Mouse (Mus musculus): ENCODE data around the gene Gm28635. TPM values are rescaled to one million over a fixed set of nuclear protein-coding genes. Genes with fewer than 3 reads are reported as not detected.

Gene Gm28635
- polyA plus RNA-seq, 1 experiment, result not detected

DNA sequence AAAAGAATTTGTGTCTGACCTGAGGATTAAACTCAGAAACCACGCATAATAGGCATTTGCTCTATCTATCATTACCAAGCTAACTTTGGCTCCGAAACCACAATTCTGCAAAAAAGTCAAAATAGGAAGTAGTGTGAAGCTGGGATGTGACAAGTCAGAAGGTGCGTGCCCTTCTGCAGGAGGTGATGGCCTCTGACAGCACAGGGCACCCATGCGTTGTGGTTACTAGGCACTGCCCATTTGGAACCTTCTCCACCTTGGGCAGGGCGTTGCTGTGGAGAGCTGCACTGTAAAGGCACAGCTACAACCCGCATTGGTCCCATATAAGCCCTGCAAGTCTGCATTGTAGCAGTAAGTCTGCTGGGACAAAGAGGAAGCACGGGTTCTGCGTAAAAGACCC lies 85.0 kb downstream of the Gm28635 start:
- DNase-seq (ENCODE audit: low read depth), result no peak

DNA sequence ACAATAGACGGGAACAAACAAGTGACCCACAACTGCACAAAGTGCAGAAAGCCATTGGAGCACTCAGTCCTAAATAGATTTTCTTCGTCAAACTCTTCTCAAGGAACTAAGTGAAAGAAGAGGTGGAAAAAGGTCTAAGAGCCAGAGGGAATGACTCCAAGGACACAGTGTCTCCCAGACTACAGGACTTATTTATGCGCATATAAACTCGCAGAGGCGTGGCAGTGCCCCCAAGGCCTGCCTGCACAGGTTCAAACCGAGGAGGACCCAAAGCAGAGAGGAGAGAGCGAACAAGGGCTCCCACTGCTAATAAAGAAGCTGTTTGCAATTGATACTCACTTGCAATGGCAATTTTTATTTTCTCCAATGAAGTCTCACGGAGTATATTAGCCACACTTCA lies 92.1 kb downstream of the Gm28635 start:
- no peak for DNase-seq (ENCODE audit: low read depth)

DNA sequence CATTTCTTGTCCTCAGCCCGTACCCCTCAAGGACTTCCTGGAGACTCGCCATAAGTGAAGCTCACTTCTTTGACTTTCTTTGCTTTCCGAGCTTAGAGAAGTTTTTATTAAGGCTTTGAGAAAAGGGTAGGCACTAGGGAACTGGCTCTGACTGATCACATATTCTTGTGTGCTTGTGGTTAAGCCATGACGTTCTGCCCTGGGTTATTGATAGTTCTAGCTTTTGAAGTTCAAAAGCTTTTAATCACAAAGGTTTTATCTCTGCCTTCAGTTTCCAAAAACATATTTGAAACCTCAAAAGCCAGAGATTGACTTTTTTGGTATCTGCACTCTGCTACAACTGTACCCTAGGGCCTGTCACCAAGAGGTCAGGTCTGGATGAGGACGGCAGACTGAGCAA lies 95.6 kb downstream of the Gm28635 start:
- no peak for DNase-seq (ENCODE audit: low read depth)

DNA sequence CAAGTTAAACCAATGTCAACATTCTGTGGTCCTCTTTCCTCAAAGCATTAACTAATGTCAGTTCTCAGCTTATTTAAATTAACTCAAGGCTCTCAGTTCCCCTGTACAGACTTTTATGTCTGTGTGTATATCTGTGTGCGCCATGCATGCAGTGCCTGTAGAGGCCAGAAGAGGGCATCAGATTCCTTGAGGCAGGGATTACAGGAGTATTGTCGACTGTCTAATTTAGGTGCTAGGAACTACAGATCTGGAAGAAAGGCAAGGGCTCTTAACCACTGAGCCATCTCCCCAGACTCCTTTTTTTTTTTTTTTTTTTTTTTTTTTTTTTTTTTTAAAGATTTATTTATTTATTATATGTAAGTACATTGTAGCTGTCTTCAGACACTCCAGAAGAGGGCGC lies 96.6 kb downstream of the Gm28635 start:
- no peak for DNase-seq (ENCODE audit: low read depth)

DNA sequence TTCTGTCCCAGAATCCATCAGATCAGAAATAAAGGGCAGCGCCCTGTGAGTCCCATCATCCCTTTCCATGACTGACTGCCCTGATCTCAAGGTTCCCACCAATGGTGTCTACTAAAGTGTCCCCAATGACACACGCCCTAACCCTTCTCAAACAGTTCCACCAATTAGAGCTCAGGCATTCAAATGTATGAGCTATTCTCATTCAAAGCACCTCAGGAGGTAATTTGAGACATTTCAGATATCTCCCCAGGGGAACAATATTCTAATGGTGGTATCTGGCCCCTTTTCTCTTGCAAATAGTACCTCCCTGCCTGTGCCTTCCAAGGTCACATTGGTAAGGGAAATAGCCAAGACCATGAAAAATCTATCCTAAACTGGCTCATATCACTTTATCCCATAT lies 98.5 kb downstream of the Gm28635 start:
- no peak for DNase-seq (ENCODE audit: low read depth)

DNA sequence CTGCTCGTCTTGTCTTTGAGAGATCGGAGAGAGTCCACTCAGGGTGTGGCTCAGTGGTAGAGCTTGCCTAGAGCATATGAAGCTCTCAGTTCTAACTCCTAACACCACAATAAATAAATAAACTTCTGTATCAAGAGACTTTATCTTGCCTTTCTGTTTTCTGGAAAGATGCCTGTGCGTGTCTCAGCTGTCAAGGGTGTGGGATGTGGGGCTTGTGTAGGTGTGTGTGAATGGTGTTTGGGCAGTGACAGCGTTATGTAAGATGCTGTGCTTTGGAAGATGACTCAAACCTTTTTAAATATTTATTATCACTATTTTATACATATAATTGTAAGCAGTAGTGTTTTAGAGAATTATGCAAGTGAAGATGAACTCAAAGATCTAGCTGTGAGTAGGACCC lies 103.7 kb downstream of the Gm28635 start:
- no peak for DNase-seq (ENCODE audit: low read depth)

DNA sequence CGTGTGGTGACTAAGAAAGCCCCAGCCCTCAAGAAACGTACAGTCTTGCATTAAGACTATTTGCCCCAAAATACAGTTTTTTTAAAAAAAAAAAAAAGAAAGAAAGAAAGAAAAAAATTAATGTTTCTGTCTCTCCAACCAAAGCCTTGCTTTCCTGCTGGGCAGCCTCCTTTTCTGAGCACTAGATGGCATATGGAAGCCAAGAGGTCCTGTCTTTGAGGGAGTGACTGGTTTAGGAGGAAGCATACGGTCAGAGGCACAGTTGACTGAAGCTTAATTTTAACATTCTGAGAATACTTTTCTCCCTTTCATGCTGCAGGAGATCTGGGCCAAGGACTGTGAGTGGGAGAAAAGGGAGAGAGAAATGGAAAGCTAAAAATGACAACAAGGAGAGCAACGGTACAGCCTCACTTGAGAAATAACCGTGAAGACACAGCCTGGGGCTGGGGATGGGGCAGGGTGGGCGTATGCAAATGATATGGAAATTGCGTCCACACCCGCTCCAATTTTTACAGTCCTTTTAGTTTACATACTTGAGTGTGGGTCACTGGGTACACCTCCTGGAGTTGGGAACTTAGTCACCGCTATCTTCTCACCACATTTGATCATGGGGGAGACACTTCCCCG lies 120.8 kb downstream of the Gm28635 start:
- DNase-seq (ENCODE audit: low read depth), result no peak

Other genes with a start within 250 kb of the Gm28635 start
- 6.9 and 8.0 TPM in 2 replicates for gene Tfpi, start 201.3 kb downstream of the Gm28635 start, polyA plus RNA-seq (2012; rRNA removed)
- 64.2 and 70.1 TPM in 2 replicates for gene Ctnnd1, start 27.3 kb downstream of the Gm28635 start, polyA plus RNA-seq (2012; rRNA removed)
- gene Btbd18, start 19.0 kb downstream of the Gm28635 start, polyA plus RNA-seq (2012; rRNA removed), result not detected in 2 replicates
- gene Selenoh, start 7.3 kb downstream of the Gm28635 start, polyA plus RNA-seq (2012; rRNA removed), result 40.7 and 40.9 TPM in 2 replicates
- 11.7 and 15.3 TPM in 2 replicates for gene Med19, start 361 bp upstream of the Gm28635 start, polyA plus RNA-seq (2012; rRNA removed)
- 93.5 and 97.4 TPM in 2 replicates for gene Tmx2, start 1.1 kb upstream of the Gm28635 start, polyA plus RNA-seq (2012; rRNA removed)
- 60.7 and 61.8 TPM in 2 replicates for gene Zdhhc5, start 37.1 kb upstream of the Gm28635 start, polyA plus RNA-seq (2012; rRNA removed)
- gene Clp1, start 49.3 kb upstream of the Gm28635 start, polyA plus RNA-seq (2012; rRNA removed), result 16.8 and 18.8 TPM in 2 replicates
- gene Ypel4, start 56.0 kb upstream of the Gm28635 start, polyA plus RNA-seq (2012; rRNA removed), result 1.4 and 1.7 TPM in 2 replicates
- gene Gm19426, start 65.6 kb upstream of the Gm28635 start, polyA plus RNA-seq (2012; rRNA removed), result 3.0 and 3.5 TPM in 2 replicates
- 547 and 588 TPM in 2 replicates for gene Serping1, start 97.4 kb upstream of the Gm28635 start, polyA plus RNA-seq (2012; rRNA removed)
- 24.8 and 26.9 TPM in 2 replicates for gene Ube2l6, start 120.8 kb upstream of the Gm28635 start, polyA plus RNA-seq (2012; rRNA removed)
- gene Smtnl1, start 144.6 kb upstream of the Gm28635 start, polyA plus RNA-seq (2012; rRNA removed), result not detected in 2 replicates
- 30.8 and 47.1 TPM in 2 replicates for gene Timm10, start 149.0 kb upstream of the Gm28635 start, polyA plus RNA-seq (2012; rRNA removed)
- gene Slc43a1, start 160.8 kb upstream of the Gm28635 start, polyA plus RNA-seq (2012; rRNA removed), result 16.9 and 21.9 TPM in 2 replicates
- gene Rtn4rl2, start 208.7 kb upstream of the Gm28635 start, polyA plus RNA-seq (2012; rRNA removed), result 7.6 and 8.4 TPM in 2 replicates

All from gonadal fat pad, adult 2 months (tissue).